Mouse (Mus musculus): Measurements from ENCODE around the gene Abca6. TPM values are rescaled to one million over a fixed set of nuclear protein-coding genes. Genes with fewer than 3 reads are reported as not detected.

Abca6 gene
- 1 to 10 TPM; 2.9 to 3.5 TPM for total RNA-seq (2021)
- long read RNA-seq, experiment 1, partial matches to known transcripts, result 0 of 2 reads
- long read RNA-seq, experiment 1, other reads (novel, unspliced or antisense), result 2 of 2 reads
- long read RNA-seq, experiment 2, result 0 reads

- DNase-seq, result peak; percentile 5 to 25
These were observed at the start of gene Abca6 for GRCm38 (mm10) chr11:110251534-110251933. Abca6 (minus strand) TSS chr11:110251776.

GRCm38 (mm10) chr11:110297917-110298533 lies 46.4 kb upstream of the Abca6 start:
- no peak for DNase-seq

- DNase-seq, result no peak
These were observed 39.0 kb upstream of the Abca6 start for GRCm38 (mm10) chr11:110290586-110290985.

GRCm38 (mm10) chr11:110288423-110288822 lies 36.8 kb upstream of the Abca6 start:
- DNase-seq, result no peak

- DNase-seq, result no peak
These were observed 36.1 kb upstream of the Abca6 start for GRCm38 (mm10) chr11:110287694-110288093.

GRCm38 (mm10) chr11:110286331-110286730 lies 34.8 kb upstream of the Abca6 start:
- DNase-seq, result no peak

GRCm38 (mm10) chr11:110284849-110285248 lies 33.3 kb upstream of the Abca6 start:
- no peak for DNase-seq

GRCm38 (mm10) chr11:110284185-110284787 lies 32.7 kb upstream of the Abca6 start:
- no peak for DNase-seq

GRCm38 (mm10) chr11:110274794-110275193 lies 23.2 kb upstream of the Abca6 start:
- DNase-seq, result no peak

- DNase-seq, result peak; percentile 34 to 51
These were observed 20.2 kb upstream of the Abca6 start for GRCm38 (mm10) chr11:110271745-110272144.

- peak; percentile 91 to 94 for DNase-seq
These were observed 16.8 kb upstream of the Abca6 start for GRCm38 (mm10) chr11:110268244-110268844.

GRCm38 (mm10) chr11:110267232-110267631 lies 15.7 kb upstream of the Abca6 start:
- no peak for DNase-seq

GRCm38 (mm10) chr11:110266757-110267156 lies 15.2 kb upstream of the Abca6 start:
- peak; percentile 35 to 43 for DNase-seq

GRCm38 (mm10) chr11:110261867-110262266 lies 10.3 kb upstream of the Abca6 start:
- no peak for DNase-seq

GRCm38 (mm10) chr11:110257911-110258310 lies 6.3 kb upstream of the Abca6 start:
- no peak for DNase-seq

- DNase-seq, result no peak
These were observed 5.5 kb upstream of the Abca6 start for GRCm38 (mm10) chr11:110257061-110257460.

GRCm38 (mm10) chr11:110252256-110252655 lies 680 bp upstream of the Abca6 start:
- DNase-seq, result no peak

GRCm38 (mm10) chr11:110244730-110245129 lies 6.8 kb downstream of the Abca6 start:
- DNase-seq, result peak; percentile 81 to 85

- no peak for DNase-seq
These were observed 14.1 kb downstream of the Abca6 start for GRCm38 (mm10) chr11:110237466-110237865.

GRCm38 (mm10) chr11:110232975-110233374 lies 18.6 kb downstream of the Abca6 start:
- DNase-seq, result no peak

- DNase-seq, result no peak
These were observed 34.5 kb downstream of the Abca6 start for GRCm38 (mm10) chr11:110217118-110217517.

GRCm38 (mm10) chr11:110203930-110204329 lies 47.6 kb downstream of the Abca6 start:
- DNase-seq, result no peak

- DNase-seq, result no peak
These were observed 52.7 kb downstream of the Abca6 start for GRCm38 (mm10) chr11:110198882-110199281.
